Mouse (Mus musculus) bone marrow macrophage, adult 2 months (primary cell): Measurements from ENCODE around the gene Olfr374.

ENCODE experiments used
- CTCF ChIP-seq: IDR thresholded peaks from 2 replicates; pipeline ENCODE4 v1.5.1; 2012; ENCODE audit warnings: low read depth, mild to moderate bottlenecking, low read length, moderate library complexity
- POLR2A ChIP-seq: IDR thresholded peaks from 2 replicates; pipeline ENCODE4 v1.6.1; 2012; ENCODE audit warnings: mild to moderate bottlenecking, low read depth, low read length, borderline replicate concordance

GRCm38 (mm10) chr8:72149056-72149455 lies 42.2 kb downstream of the Olfr374 start:
- TF ChIP-seq CTCF (no peak), POLR2A (no peak)
